Mouse (Mus musculus) stomach, embryonic 15.5 days (tissue): ENCODE data around the gene Apold1. TPM values are rescaled to one million over a fixed set of nuclear protein-coding genes. Genes with fewer than 3 reads are reported as not detected.

Experiments used
- ATAC-seq: fragments of 200-750 bp; cut with Nextera tagmentation; 2 replicates; pipeline ENCODE4 v1.8.0; 2017; ENCODE audit warnings: low read depth, moderate number of reproducible peaks, moderate TSS enrichment; ENCODE audit not compliant: insufficient read depth, low FRiP score
- H3K27ac ChIP-seq: fragments of 300-500 bp; sonication (generic); 2 replicates; pipeline ENCODE4 v1.5.1; 2015; ENCODE audit warnings: mild to moderate bottlenecking, inconsistent platforms
- H3K27me3 ChIP-seq: fragments of 300-500 bp; sonication (generic); replicated peaks from 2 replicates; pipeline ENCODE4 v1.6.1; 2015; ENCODE audit warnings: inconsistent platforms
- H3K36me3 ChIP-seq: fragments of 300-500 bp; sonication (generic); 2 replicates; pipeline ENCODE4 v1.6.1; 2015; ENCODE audit warnings: inconsistent platforms
- H3K4me1 ChIP-seq: fragments of 300-500 bp; sonication (generic); 2 replicates; pipeline ENCODE4 v1.6.1; 2015; ENCODE audit warnings: inconsistent platforms
- H3K4me2 ChIP-seq: fragments of 300-500 bp; sonication (generic); 2 replicates; pipeline ENCODE4 v1.6.1; 2015; ENCODE audit warnings: mild to moderate bottlenecking, inconsistent platforms
- H3K4me3 ChIP-seq: fragments of 300-500 bp; sonication (generic); replicated peaks from 2 replicates; pipeline ENCODE4 v1.5.1; 2015; ENCODE audit warnings: inconsistent platforms
- H3K9ac ChIP-seq: fragments of 300-500 bp; sonication (generic); 2 replicates; pipeline ENCODE4 v1.6.1; 2015; ENCODE audit warnings: inconsistent platforms
- H3K9me3 ChIP-seq: fragments of 300-500 bp; sonication (generic); 2 replicates; pipeline ENCODE4 v1.6.1; 2016; ENCODE audit warnings: inconsistent platforms
- WGBS: fragments of 180-500 bp; shearing (Covaris S2); methylation state at CpG from one replicate; pipeline ENCODE4 v1.1.7; 2015; 5-methylcytosine and 5-hydroxymethylcytosine counted together
- polyA plus RNA-seq: library from polyadenylated mRNA; unstranded; fragments of >200 nt; fragmentation: Nextera tagmentation; extraction: Ambion mirVana; gene quantifications from 2 replicates; pipeline ENCODE4 v1.2.1, GENCODE M21; 2015

Apold1 gene
- polyA plus RNA-seq, 1 experiment from 2014 or later = 3.2 TPM

DNA sequence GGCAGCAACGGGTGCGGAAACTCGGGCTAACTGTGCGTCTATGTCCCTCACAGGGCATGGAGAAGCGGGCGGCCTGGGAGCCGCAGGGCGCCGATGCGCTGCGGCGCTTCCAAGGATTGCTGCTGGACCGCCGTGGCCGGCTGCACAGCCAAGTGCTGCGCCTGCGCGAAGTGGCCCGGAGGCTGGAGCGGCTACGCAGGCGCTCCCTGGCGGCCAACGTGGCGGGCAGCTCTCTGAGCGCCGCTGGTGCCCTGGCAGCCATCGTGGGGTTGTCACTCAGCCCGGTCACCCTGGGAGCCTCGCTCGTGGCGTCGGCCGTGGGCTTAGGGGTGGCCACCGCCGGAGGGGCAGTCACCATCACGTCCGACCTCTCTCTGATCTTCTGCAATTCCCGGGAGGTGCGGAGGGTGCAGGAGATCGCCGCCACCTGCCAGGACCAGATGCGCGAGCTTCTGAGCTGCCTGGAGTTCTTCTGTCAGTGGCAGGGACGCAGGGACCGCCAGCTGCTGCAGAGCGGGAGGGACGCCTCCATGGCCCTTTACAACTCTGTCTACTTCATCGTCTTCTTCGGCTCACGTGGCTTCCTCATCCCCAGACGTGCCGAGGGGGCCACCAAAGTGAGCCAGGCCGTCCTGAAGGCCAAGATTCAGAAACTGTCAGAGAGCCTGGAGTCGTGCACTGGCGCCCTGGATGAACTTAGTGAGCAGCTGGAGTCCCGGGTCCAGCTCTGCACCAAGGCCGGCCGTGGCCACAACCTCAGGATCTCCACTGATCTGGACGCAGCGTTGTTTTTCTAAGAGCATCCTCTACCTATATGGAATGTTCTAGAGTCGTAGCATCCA, 2.2 kb downstream of the Apold1 start:
- Histone ChIP-seq H3K4me2 (peak overlapping the region; percentile 97), H3K27ac (no peak overlapping the region), H3K9ac (peak overlapping the region; percentile 34), H3K9me3 (no peaks in the 10 kb centered on the region), H3K36me3 (no peaks in the 10 kb centered on the region), H3K27me3 (no peaks in the 10 kb centered on the region), H3K4me1 (peaks cover 6% of the 10 kb centered on the region; the same call in 1 of the 2 replicates), H3K4me3 (peak overlapping the region; percentile 64)
- ATAC-seq = peak; percentile 87
- 2% methylated on average over 62 of the region's 62 CpGs for WGBS

DNA sequence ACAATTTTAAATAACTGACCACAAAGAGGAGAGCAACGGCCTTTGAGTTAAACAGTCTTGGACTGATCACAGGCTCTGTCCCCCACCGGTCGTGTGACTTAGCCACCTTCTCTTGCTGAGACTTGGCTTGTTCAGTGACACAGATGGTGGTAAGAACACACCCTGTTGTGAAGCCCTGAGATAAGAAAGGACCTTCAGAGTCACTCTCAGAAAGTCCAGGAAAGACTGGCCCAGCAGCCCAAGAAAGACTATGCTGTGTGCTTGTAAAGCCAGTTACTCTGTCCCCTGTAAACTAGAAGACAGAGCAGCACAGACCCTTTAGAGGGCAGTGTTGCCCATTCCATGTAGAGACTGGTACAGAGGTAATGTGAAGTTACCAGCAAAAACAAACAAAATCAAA, 3.2 kb downstream of the Apold1 start:
- 57% methylated on average over 3 of the region's 3 CpGs for WGBS

DNA sequence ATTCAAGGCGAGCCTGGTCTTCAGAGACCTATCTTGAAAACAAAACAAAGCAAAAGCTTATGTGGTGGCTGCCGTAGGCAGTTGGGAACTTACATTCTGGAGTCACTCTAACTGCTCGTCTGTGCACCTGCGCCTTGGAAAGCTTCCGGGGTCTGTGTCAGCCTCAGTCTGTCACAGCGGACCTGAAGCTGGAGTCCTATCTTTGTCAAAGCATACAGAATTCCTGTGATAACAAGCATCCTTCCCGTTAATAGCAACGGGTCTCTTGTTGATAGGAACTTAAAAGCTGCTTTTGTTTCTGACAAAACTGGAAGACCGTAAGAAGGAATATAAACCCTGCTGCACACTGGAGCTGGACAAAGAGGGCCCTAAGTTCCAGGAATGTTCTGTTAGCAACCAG, 6.9 kb downstream of the Apold1 start:
- no peak for ATAC-seq
- no peaks in the 10 kb centered on the region for H3K36me3 ChIP-seq
- H3K4me3 ChIP-seq = no peak overlapping the region
- no peak overlapping the region for H3K4me2 ChIP-seq
- H3K27ac ChIP-seq = no peak overlapping the region
- H3K9ac ChIP-seq = no peak overlapping the region
- WGBS = 69% methylated on average over 9 of the region's 9 CpGs
- H3K9me3 ChIP-seq = no peaks in the 10 kb centered on the region
- no peaks in the 10 kb centered on the region for H3K27me3 ChIP-seq
- H3K4me1 ChIP-seq = peaks cover 6% of the 10 kb centered on the region; the same call in 1 of the 2 replicates

More for the DNA sequence above, 3.2 kb downstream of the Apold1 start:
- peak; percentile 83 for ATAC-seq
- Histone ChIP-seq H3K9ac (no peak overlapping the region), H3K27me3 (no peaks in the 10 kb centered on the region), H3K4me2 (no peak overlapping the region), H3K9me3 (no peaks in the 10 kb centered on the region), H3K4me1 (peaks cover 6% of the 10 kb centered on the region; the same call in 1 of the 2 replicates), H3K27ac (no peak overlapping the region), H3K36me3 (no peaks in the 10 kb centered on the region), H3K4me3 (no peak overlapping the region)

DNA sequence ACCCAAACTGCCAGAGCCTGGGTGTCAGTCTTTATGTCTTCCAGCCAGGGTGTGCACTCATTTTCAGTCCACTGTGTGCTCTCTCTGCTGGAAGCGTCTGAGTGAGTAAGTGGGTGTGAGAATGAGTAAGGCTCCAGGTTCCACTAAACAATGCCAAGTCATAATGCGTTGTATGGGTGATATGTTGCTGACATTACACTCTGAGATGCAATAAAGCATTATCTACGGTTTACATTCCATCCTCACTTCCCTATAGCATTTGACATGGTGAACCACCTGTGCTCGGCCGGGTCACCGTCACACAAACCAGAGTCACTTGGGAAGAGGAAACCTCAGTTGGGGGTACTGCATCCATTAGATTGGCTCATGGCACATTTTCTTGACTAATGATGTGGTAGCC, 9.2 kb downstream of the Apold1 start:
- Histone ChIP-seq H3K27me3 (no peaks in the 10 kb centered on the region), H3K36me3 (no peaks in the 10 kb centered on the region), H3K27ac (no peak overlapping the region), H3K9me3 (no peaks in the 10 kb centered on the region), H3K9ac (no peak overlapping the region), H3K4me3 (no peak overlapping the region), H3K4me2 (no peak overlapping the region), H3K4me1 (no peaks in the 10 kb centered on the region)
- ATAC-seq = no peak
- WGBS = 85% methylated on average over 6 of the region's 6 CpGs

DNA sequence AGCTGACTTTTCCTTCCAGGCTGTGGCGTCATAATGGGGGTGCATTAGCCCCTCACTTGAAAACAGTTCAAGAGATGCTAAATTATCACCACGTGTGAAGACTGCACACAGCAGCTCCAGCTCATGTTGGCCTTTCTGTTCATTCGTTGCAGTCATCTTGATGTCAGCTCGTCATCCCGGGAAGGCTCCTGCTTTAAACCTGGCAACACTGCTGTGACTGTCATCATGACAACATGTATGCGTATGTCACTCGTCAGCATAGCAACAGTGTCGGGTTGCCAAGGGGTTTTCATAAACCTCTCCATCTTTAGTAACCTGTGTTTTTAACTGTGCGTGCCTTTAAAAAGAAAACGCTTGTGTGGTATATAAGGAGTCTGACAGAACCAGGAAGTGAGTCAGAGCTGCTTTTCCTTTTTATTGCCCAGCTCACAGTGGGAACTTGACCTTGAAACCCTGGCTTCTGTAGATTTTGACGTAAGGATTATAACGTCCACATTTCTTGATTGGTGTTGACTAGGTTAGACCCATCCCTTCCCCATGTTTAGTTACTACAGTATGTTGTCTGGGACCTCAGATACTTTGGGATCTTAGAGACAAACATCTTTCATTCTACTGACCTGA, 12.6 kb downstream of the Apold1 start:
- no peaks in the 10 kb centered on the region for H3K9me3 ChIP-seq
- H3K27me3 ChIP-seq = no peaks in the 10 kb centered on the region
- no peak overlapping the region for H3K4me3 ChIP-seq
- no peaks in the 10 kb centered on the region for H3K4me1 ChIP-seq
- no peak overlapping the region for H3K9ac ChIP-seq
- H3K36me3 ChIP-seq = no peaks in the 10 kb centered on the region
- no peak for ATAC-seq
- no peak overlapping the region for H3K27ac ChIP-seq
- WGBS = 65% methylated on average over 12 of the region's 12 CpGs
- H3K4me2 ChIP-seq = no peak overlapping the region

DNA sequence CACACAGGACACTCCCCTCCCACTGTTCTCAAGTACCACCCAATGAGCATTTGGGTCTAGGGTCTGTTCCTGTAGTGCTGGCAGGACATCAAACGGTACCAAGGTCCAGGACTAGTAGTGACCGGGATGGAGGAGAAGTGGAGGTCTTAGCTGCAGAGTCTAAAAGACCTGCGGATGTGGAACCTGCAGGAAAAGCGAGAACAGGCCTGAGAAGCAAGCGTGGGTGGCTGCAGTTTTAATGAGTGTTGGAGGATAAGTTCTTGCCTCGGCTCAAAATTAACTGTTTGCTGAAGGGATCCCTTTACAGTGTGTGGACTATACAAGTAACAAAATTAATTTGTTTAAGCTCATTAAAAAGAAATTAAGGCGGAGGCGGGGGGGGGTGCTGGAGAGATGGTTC, 13.5 kb downstream of the Apold1 start:
- H3K9ac ChIP-seq = no peak overlapping the region
- no peaks in the 10 kb centered on the region for H3K27me3 ChIP-seq
- no peaks in the 10 kb centered on the region for H3K9me3 ChIP-seq
- no peaks in the 10 kb centered on the region for H3K36me3 ChIP-seq
- no peak overlapping the region for H3K27ac ChIP-seq
- WGBS = 78% methylated on average over 8 of the region's 8 CpGs
- no peak overlapping the region for H3K4me2 ChIP-seq
- no peaks in the 10 kb centered on the region for H3K4me1 ChIP-seq
- no peak overlapping the region for H3K4me3 ChIP-seq
- no peak for ATAC-seq

DNA sequence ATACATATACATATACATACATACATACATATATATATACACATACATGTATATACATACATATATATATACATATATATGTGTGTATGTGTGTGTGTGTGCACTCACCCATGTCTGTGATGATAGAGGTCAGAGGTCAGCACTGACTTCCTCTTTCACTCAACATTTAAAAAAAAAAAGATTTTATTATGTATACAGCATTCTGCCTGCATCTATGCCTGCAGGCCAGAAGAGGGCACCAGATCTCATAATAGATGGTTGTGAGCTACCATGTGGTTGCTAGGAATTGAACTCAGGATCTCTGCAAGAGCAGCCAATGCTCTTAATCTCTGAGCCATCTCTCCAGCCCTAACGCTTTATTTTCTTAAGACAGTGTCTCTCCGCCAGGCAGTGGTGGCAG, 15.4 kb downstream of the Apold1 start:
- Histone ChIP-seq H3K4me3 (no peak overlapping the region), H3K36me3 (no peaks in the 10 kb centered on the region), H3K4me1 (no peaks in the 10 kb centered on the region), H3K9me3 (no peaks in the 10 kb centered on the region), H3K27ac (no peak overlapping the region), H3K4me2 (no peak overlapping the region), H3K27me3 (no peaks in the 10 kb centered on the region), H3K9ac (no peak overlapping the region)
- no peak for ATAC-seq
- 87% methylated on average over 2 of the region's 2 CpGs for WGBS

DNA sequence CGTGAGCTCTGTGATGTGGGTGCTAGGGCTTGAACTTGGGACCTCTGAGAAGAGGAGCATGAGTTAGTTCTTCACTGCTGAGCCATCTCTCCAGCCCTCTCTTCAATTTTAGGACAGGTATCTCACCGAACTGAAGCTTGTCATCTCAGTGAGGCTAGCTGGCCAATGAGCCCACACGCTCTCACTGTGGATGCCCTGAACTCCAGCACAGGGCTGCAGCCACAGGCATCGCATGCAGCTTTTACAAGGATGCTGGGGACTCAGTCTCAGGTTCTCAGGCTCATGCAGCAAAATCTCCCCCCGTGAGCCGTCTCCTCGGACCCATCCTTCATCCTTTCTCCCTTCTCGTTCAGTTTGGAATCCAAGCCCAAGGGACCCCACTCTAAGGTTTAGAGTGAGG, 16.6 kb downstream of the Apold1 start:
- Histone ChIP-seq H3K9ac (no peak overlapping the region), H3K36me3 (no peaks in the 10 kb centered on the region), H3K4me2 (no peak overlapping the region), H3K4me1 (no peaks in the 10 kb centered on the region), H3K4me3 (no peak overlapping the region), H3K27me3 (no peaks in the 10 kb centered on the region), H3K27ac (no peak overlapping the region), H3K9me3 (no peaks in the 10 kb centered on the region)
- 78% methylated on average over 8 of the region's 8 CpGs for WGBS
- no peak for ATAC-seq

DNA sequence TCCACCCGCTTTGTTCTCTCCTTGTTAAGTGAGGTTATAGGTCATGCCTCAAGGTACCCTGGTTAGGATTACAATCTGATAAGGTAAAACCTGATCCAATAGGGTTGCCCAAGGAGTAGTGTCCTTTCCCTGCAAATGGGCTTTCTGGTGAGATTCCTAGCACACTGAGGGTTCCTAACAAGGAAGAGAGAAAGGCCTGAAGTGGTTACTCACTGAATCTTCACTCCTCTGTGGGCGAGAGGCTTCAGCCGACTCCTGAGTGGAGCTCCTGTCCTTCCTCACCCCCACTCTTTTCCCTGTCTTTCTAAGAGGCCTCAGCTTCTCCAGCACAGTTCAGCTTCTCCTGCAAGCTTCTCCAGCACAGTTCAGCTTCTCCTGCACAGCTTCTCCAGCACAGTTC, 17.3 kb downstream of the Apold1 start:
- WGBS = 59% methylated on average over 3 of the region's 3 CpGs
- no peak for ATAC-seq

DNA sequence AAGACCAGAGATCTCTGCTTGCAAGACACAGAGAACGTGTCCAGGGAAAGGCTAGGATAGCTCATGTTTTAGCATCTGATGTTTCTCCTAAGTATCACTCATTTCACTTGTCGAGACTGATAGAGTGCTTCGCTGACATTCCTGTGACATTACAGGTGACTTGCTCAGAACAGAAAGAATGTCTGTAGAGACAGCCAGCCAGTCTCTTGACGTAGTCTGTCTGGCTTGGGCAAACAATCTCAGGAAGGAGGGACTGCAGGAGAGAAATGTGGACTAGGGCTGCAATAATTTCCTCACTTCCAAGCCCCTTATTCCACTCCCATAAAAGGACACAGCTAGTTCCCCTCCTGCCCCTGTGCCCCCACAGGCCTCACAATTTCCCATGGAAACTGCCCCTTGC, 18.8 kb downstream of the Apold1 start:
- WGBS = 49% methylated on average over 4 of the region's 4 CpGs

More for the DNA sequence above, 17.3 kb downstream of the Apold1 start:
- Histone ChIP-seq H3K4me3 (no peak overlapping the region), H3K36me3 (no peaks in the 10 kb centered on the region), H3K4me1 (no peaks in the 10 kb centered on the region), H3K9me3 (no peaks in the 10 kb centered on the region), H3K27me3 (no peaks in the 10 kb centered on the region), H3K4me2 (no peak overlapping the region), H3K27ac (no peak overlapping the region), H3K9ac (no peak overlapping the region)

DNA sequence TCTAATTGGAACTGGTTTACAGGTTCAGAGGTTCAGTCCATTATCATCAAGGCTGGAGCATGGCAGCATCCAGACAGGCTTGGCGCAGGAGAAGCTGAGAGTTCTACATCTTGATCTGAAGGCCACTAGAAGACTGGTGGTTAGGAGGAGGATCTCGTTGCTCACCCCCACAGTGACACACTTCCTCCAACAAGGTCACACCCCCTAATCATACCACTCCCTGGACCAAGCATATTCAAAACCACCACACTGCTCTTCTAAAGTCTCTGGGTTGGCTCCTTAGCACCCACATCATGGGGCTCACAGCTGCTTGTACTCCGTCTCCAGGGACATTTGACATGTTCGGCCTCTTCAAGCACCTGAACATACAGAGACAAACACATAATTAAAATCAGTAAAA, 20.5 kb downstream of the Apold1 start:
- WGBS = 87% methylated on average over 4 of the region's 4 CpGs
- ATAC-seq = no peak

More for the DNA sequence above, 18.8 kb downstream of the Apold1 start:
- Histone ChIP-seq H3K9ac (no peak overlapping the region), H3K4me3 (no peak overlapping the region), H3K4me2 (no peak overlapping the region), H3K36me3 (no peaks in the 10 kb centered on the region), H3K9me3 (no peaks in the 10 kb centered on the region), H3K27ac (no peak overlapping the region), H3K27me3 (no peaks in the 10 kb centered on the region), H3K4me1 (no peaks in the 10 kb centered on the region)
- ATAC-seq = no peak

DNA sequence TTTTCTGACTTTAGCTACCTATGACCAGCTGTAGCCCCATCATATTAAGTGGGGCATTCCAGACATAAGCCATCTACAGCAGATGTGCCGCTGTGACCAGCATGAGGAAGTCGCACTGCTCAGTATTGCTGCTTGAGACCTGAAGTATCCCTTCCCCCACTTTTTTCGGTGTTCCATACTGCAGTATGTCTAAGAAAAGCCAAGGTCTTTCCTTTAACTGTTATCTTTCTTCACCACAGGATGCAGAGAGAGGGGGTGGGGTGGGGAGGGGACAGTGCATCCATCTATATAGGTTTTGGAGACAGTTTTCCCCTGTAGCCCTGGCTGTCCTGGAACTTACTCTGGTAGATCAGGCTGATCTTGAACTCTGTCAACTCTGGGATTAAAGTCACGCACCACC, 24.9 kb downstream of the Apold1 start:
- Histone ChIP-seq H3K4me2 (no peak overlapping the region), H3K27me3 (no peaks in the 10 kb centered on the region), H3K9ac (no peak overlapping the region), H3K9me3 (no peaks in the 10 kb centered on the region), H3K27ac (no peak overlapping the region), H3K4me1 (no peaks in the 10 kb centered on the region), H3K4me3 (no peak overlapping the region), H3K36me3 (no peaks in the 10 kb centered on the region)
- ATAC-seq = no peak
- WGBS = 90% methylated on average over 4 of the region's 4 CpGs

More for the DNA sequence above, 20.5 kb downstream of the Apold1 start:
- no peak overlapping the region for H3K9ac ChIP-seq
- H3K27me3 ChIP-seq = no peaks in the 10 kb centered on the region
- no peak overlapping the region for H3K27ac ChIP-seq
- H3K4me3 ChIP-seq = no peak overlapping the region
- no peaks in the 10 kb centered on the region for H3K9me3 ChIP-seq
- no peaks in the 10 kb centered on the region for H3K36me3 ChIP-seq
- no peaks in the 10 kb centered on the region for H3K4me1 ChIP-seq
- no peak overlapping the region for H3K4me2 ChIP-seq
